Mouse (Mus musculus) myocyte (in vitro differentiated cells): ENCODE results near the gene Ssna1.

ENCODE experiments used
- E2F4 ChIP-seq: IDR thresholded peaks from one replicate; pipeline ENCODE4 v1.6.1; 2011; ENCODE audit warnings: mild to moderate bottlenecking, control low read depth, moderate library complexity; ENCODE audit not compliant: insufficient read depth
- MAX ChIP-seq: IDR thresholded peaks from one replicate; pipeline ENCODE4 v1.6.1; 2011; ENCODE audit warnings: low read depth, mild to moderate bottlenecking, control low read depth
- MYOD1 ChIP-seq, 3 experiments: IDR thresholded peaks; one replicate each; pipeline ENCODE4 v1.6.1; 2011; ENCODE audit warnings: control low read depth in 2 of 3, low read depth in 2 of 3, mild to moderate bottlenecking in 2 of 3, moderate library complexity in 1 of 3; ENCODE audit not compliant: insufficient read length in 2 of 3, control insufficient read depth in 1 of 3
- POLR2A ChIP-seq: IDR thresholded peaks from one replicate; pipeline ENCODE4 v1.6.1; 2011; ENCODE audit warnings: low read depth, mild to moderate bottlenecking, control low read depth, moderate library complexity; ENCODE audit not compliant: insufficient read length
- TCF12 ChIP-seq: IDR thresholded peaks from one replicate; pipeline ENCODE4 v1.6.1; 2011; ENCODE audit warnings: mild to moderate bottlenecking, control low read depth; ENCODE audit not compliant: poor library complexity, insufficient read depth, severe bottlenecking
- TCF3 ChIP-seq: IDR thresholded peaks from one replicate; pipeline ENCODE4 v1.6.1; 2011; ENCODE audit warnings: low read depth, control low read depth; ENCODE audit not compliant: insufficient read length
- USF1 ChIP-seq: IDR thresholded peaks from one replicate; pipeline ENCODE4 v1.6.1; 2011; ENCODE audit warnings: low read depth, mild to moderate bottlenecking, control low read depth, moderate library complexity

- TF ChIP-seq E2F4, result no peak
- TF ChIP-seq USF1, result no peak
- peak; percentile 47 for TF ChIP-seq POLR2A
- peak; percentile 45 for TF ChIP-seq TCF3
- TF ChIP-seq MYOD1 (IDR thresholded peaks at IDR 0.05; ENCODE audit: control insufficient read depth in 1 of 3, insufficient read length in 2 of 3, low read depth in 2 of 3), result peak in 2 of 3 experiments; percentile 91 to 92
- TF ChIP-seq MAX, result no peak
- TF ChIP-seq TCF12, result no peak
Observed at GRCm38 (mm10) chr2:25226864-25227263, 45.4 kb downstream of the Ssna1 start.
